Mouse (Mus musculus) ES-E14 (cell line): ENCODE measurements around the gene Ptbp2. TPM values are rescaled to one million over a fixed set of nuclear protein-coding genes. Genes with fewer than 3 reads are reported as not detected.
A peak's percentile ranks its signal among the peaks of the same experiment; 100 is the strongest.

Experiments
- DNase-seq: peaks from one replicate; pipeline ENCODE4 v3.0.0-alpha.2; 2013; ENCODE audit warnings: low read depth, low spot score
- H3K27ac ChIP-seq: 2 replicates; pipeline ENCODE4 v1.5.1; 2012; ENCODE audit warnings: low read depth, mild to moderate bottlenecking, low read length, moderate library complexity, mixed read lengths; ENCODE audit not compliant: poor library complexity, insufficient read depth, severe bottlenecking
- H3K36me3 ChIP-seq: 2 replicates; pipeline ENCODE4 v1.6.1; 2012; ENCODE audit warnings: mild to moderate bottlenecking, low read length, moderate library complexity, mixed read lengths; ENCODE audit not compliant: control insufficient read depth, poor library complexity, insufficient read depth, severe bottlenecking
- H3K4me1 ChIP-seq, 2 experiments: fragments of 150-350 bp in 1 of 2; sonication (generic) in 1 of 2; 2 replicates each; pipeline ENCODE4 v1.6.1; 2012; ENCODE audit warnings: low read length in 2 of 2, mild to moderate bottlenecking in 1 of 2, mixed read lengths in 1 of 2; ENCODE audit not compliant: control insufficient read depth in 2 of 2, insufficient read depth in 2 of 2, poor library complexity in 1 of 2
- H3K4me3 ChIP-seq, 2 experiments: fragments of 150-350 bp in 1 of 2; sonication (generic) in 1 of 2; 2 replicates each; pipeline ENCODE4 v1.5.1; 2012; ENCODE audit warnings: low read length in 2 of 2, low read depth in 1 of 2, mild to moderate bottlenecking in 1 of 2, mixed read lengths in 1 of 2; ENCODE audit not compliant: insufficient read depth in 1 of 2, poor library complexity in 1 of 2, severe bottlenecking in 1 of 2
- H3K9ac ChIP-seq: 2 replicates; pipeline ENCODE4 v1.6.1; 2012; ENCODE audit warnings: low read depth, mild to moderate bottlenecking, low read length, mixed read lengths; ENCODE audit not compliant: poor library complexity, insufficient read depth, severe bottlenecking
- H3K9me3 ChIP-seq: fragments of 150-350 bp; sonication (generic); 2 replicates; pipeline ENCODE4 v1.6.1; 2012; ENCODE audit warnings: low read depth, mild to moderate bottlenecking, low read length; ENCODE audit not compliant: control insufficient read depth, insufficient read depth
- CHD2 ChIP-seq: IDR thresholded peaks from 2 replicates; pipeline ENCODE4 v1.6.1; 2014; ENCODE audit warnings: mild to moderate bottlenecking, low read depth, low read length, inconsistent platforms
- HCFC1 ChIP-seq: IDR thresholded peaks from 2 replicates; pipeline ENCODE4 v1.6.1; 2012; ENCODE audit warnings: low read length, inconsistent platforms, borderline replicate concordance; ENCODE audit not compliant: insufficient read depth
- MAFK ChIP-seq: IDR thresholded peaks from 2 replicates; pipeline ENCODE4 v1.6.1; 2014; ENCODE audit warnings: mild to moderate bottlenecking, low read depth, low read length, inconsistent platforms; ENCODE audit not compliant: insufficient read depth
- ZC3H11A ChIP-seq: IDR thresholded peaks from 2 replicates; pipeline ENCODE4 v1.6.1; 2012; ENCODE audit warnings: low read depth, mild to moderate bottlenecking, inconsistent platforms, low read length, borderline replicate concordance
- ZNF384 ChIP-seq: IDR thresholded peaks from 2 replicates; pipeline ENCODE4 v1.6.1; 2012; ENCODE audit warnings: low read depth, low read length, inconsistent platforms
- in situ Hi-C, 2 experiments: fragments of 600-800 bp; cut with MboI; formaldehyde crosslinking; loops; one replicate each; pipeline ENCODE4 v1.15.1; 2025; ENCODE audit warnings: low sequenced_read_pairs in 2 of 2, inconsistent platforms in 1 of 2; ENCODE audit not compliant: unreplicated experiment in 2 of 2
- total RNA-seq: library from RNA; depleted of rRNA; stranded (reverse); fragments of 300-350 nt; gene quantifications from 2 replicates; pipeline ENCODE4 v1.2.3, GENCODE M21; 2012

Gene Ptbp2
- total RNA-seq, 1 experiment = 32.9 TPM

- Histone ChIP-seq H3K36me3 (no peaks in the 10 kb centered on the region), H3K4me3 (peak overlapping the region; percentile 92 to 98), H3K27ac (peak overlapping the region; percentile 83), H3K9me3 (no peaks in the 10 kb centered on the region), H3K9ac (peak overlapping the region; percentile 95), H3K4me1 (peaks cover 2 to 5% of the 10 kb centered on the region in 2 experiments; a peak in 3 of 4 replicates)
- no peak for DNase-seq
- in situ Hi-C loops = no loop called here
- TF ChIP-seq ZNF384 = no peak
- no peak for TF ChIP-seq ZC3H11A
- no peak for TF ChIP-seq HCFC1
- TF ChIP-seq CHD2 = no peak
- TF ChIP-seq MAFK = no peak
These were observed 1.1 kb downstream of the Ptbp2 start for GRCm38 (mm10) chr3:119782946-119783701.

- Histone ChIP-seq H3K9me3 (no peaks in the 10 kb centered on the region), H3K27ac (peak overlapping the region; percentile 83), H3K4me1 (peaks cover 3 to 6% of the 10 kb centered on the region in 2 experiments; a peak in 3 of 4 replicates), H3K4me3 (peak overlapping the region; percentile 92 to 98), H3K9ac (peak overlapping the region; percentile 95), H3K36me3 (no peaks in the 10 kb centered on the region)
- TF ChIP-seq CHD2 = no peak
- in situ Hi-C loops = no loop called here
- no peak for DNase-seq
These were observed 2.0 kb downstream of the Ptbp2 start for GRCm38 (mm10) chr3:119782022-119782945.

- no peak for DNase-seq
- in situ Hi-C loops = no loop called here
- TF ChIP-seq ZC3H11A (no peak), CHD2 (no peak), MAFK (no peak), HCFC1 (no peak), ZNF384 (no peak)
- no peak overlapping the region for H3K27ac ChIP-seq
- H3K4me3 ChIP-seq = no peak overlapping the region
- H3K4me1 ChIP-seq = peaks cover 3 to 6% of the 10 kb centered on the region in 2 experiments; a peak in 3 of 4 replicates
- H3K9ac ChIP-seq = no peak overlapping the region
- H3K36me3 ChIP-seq = no peaks in the 10 kb centered on the region
- no peaks in the 10 kb centered on the region for H3K9me3 ChIP-seq
These were observed 3.4 kb downstream of the Ptbp2 start for GRCm38 (mm10) chr3:119780876-119781275.

GRCm38 (mm10) chr3:119779261-119779660 is 5.0 kb downstream of the Ptbp2 start:
- Histone ChIP-seq H3K9ac (no peak overlapping the region), H3K4me1 (peaks cover 3 to 6% of the 10 kb centered on the region in 2 experiments; a peak in 3 of 4 replicates), H3K9me3 (no peaks in the 10 kb centered on the region), H3K4me3 (no peak overlapping the region), H3K36me3 (no peaks in the 10 kb centered on the region), H3K27ac (no peak overlapping the region)
- no peak for TF ChIP-seq CHD2
- no peak for TF ChIP-seq ZC3H11A
- TF ChIP-seq HCFC1 = no peak
- TF ChIP-seq MAFK = no peak
- no peak for TF ChIP-seq ZNF384
- DNase-seq = no peak
- in situ Hi-C loops = no loop called here
